Mouse (Mus musculus): ENCODE data around the gene Ppfibp2. TPM values are rescaled to one million over a fixed set of nuclear protein-coding genes. Genes with fewer than 3 reads are reported as not detected.

The Ppfibp2 gene
- polyA plus RNA-seq, 1 experiment from 2014 or later, result 2.4 TPM

- Histone ChIP-seq H3K27me3 (no peaks in the 10 kb centered on the region), H3K36me3 (no peaks in the 10 kb centered on the region), H3K4me3 (no peak overlapping the region), H3K4me1 (replicated peaks) (no peaks in the 10 kb centered on the region), H3K4me2 (no peak overlapping the region), H3K27ac (replicated peaks) (no peak overlapping the region), H3K9ac (no peak overlapping the region), H3K9me3 (peaks cover 9% of the 10 kb centered on the region; the same call in 1 of the 2 replicates)
- WGBS, result 93% methylated on average over 4 of the region's 4 CpGs
- ATAC-seq (ENCODE audit: low read depth), result no peak
Measured at GRCm38 (mm10) chr7:107722536-107722935, 127.5 kb downstream of the Ppfibp2 start.

GRCm38 (mm10) chr7:107727538-107727937 lies 132.5 kb downstream of the Ppfibp2 start:
- Histone ChIP-seq H3K9ac (no peak overlapping the region), H3K27me3 (no peaks in the 10 kb centered on the region), H3K4me1 (replicated peaks) (no peaks in the 10 kb centered on the region), H3K27ac (replicated peaks) (no peak overlapping the region), H3K4me2 (no peak overlapping the region), H3K9me3 (peaks cover 9% of the 10 kb centered on the region; the same call in 1 of the 2 replicates), H3K4me3 (no peak overlapping the region), H3K36me3 (no peaks in the 10 kb centered on the region)
- WGBS, result 71% methylated on average over 3 of the region's 3 CpGs
- no peak for ATAC-seq (ENCODE audit: low read depth)

- ATAC-seq (ENCODE audit: low read depth), result no peak
- no peaks in the 10 kb centered on the region for H3K27me3 ChIP-seq
- WGBS, result 88% methylated on average over 10 of the region's 10 CpGs
Measured at GRCm38 (mm10) chr7:107730587-107730986, 135.6 kb downstream of the Ppfibp2 start.

GRCm38 (mm10) chr7:107733162-107733561 lies 138.2 kb downstream of the Ppfibp2 start:
- H3K4me3 ChIP-seq, result no peak overlapping the region
- 60% methylated on average over 2 of the region's 2 CpGs for WGBS
- H3K27me3 ChIP-seq, result no peaks in the 10 kb centered on the region

More at GRCm38 (mm10) chr7:107730587-107730986, 135.6 kb downstream of the Ppfibp2 start:
- no peak overlapping the region for H3K4me2 ChIP-seq
- no peak overlapping the region for H3K4me3 ChIP-seq
- no peaks in the 10 kb centered on the region for H3K4me1 ChIP-seq (replicated peaks)
- H3K9ac ChIP-seq, result no peak overlapping the region
- H3K9me3 ChIP-seq, result peaks cover 6% of the 10 kb centered on the region; the same call in 1 of the 2 replicates
- no peaks in the 10 kb centered on the region for H3K36me3 ChIP-seq
- no peak overlapping the region for H3K27ac ChIP-seq (replicated peaks)

GRCm38 (mm10) chr7:107738726-107739125 lies 143.7 kb downstream of the Ppfibp2 start:
- WGBS, result 49% methylated on average over 2 of the region's 2 CpGs
- H3K9ac ChIP-seq, result no peak overlapping the region
- ATAC-seq (ENCODE audit: low read depth), result no peak

More at GRCm38 (mm10) chr7:107733162-107733561, 138.2 kb downstream of the Ppfibp2 start:
- no peak overlapping the region for H3K27ac ChIP-seq (replicated peaks)
- H3K36me3 ChIP-seq, result no peaks in the 10 kb centered on the region
- no peak overlapping the region for H3K9ac ChIP-seq
- H3K4me2 ChIP-seq, result no peak overlapping the region
- no peaks in the 10 kb centered on the region for H3K9me3 ChIP-seq
- no peaks in the 10 kb centered on the region for H3K4me1 ChIP-seq (replicated peaks)
- ATAC-seq (ENCODE audit: low read depth), result no peak

GRCm38 (mm10) chr7:107742963-107743465 lies 148.0 kb downstream of the Ppfibp2 start:
- Histone ChIP-seq H3K9me3 (no peaks in the 10 kb centered on the region), H3K36me3 (no peaks in the 10 kb centered on the region), H3K9ac (no peak overlapping the region), H3K4me3 (no peak overlapping the region), H3K27ac (replicated peaks) (no peak overlapping the region), H3K4me2 (no peak overlapping the region), H3K27me3 (no peaks in the 10 kb centered on the region), H3K4me1 (replicated peaks) (no peaks in the 10 kb centered on the region)
- WGBS, result 86% methylated on average over 10 of the region's 10 CpGs
- ATAC-seq (ENCODE audit: low read depth), result no peak

More at GRCm38 (mm10) chr7:107738726-107739125, 143.7 kb downstream of the Ppfibp2 start:
- Histone ChIP-seq H3K9me3 (no peaks in the 10 kb centered on the region), H3K4me2 (no peak overlapping the region), H3K36me3 (no peaks in the 10 kb centered on the region), H3K4me3 (no peak overlapping the region), H3K27ac (replicated peaks) (no peak overlapping the region), H3K27me3 (no peaks in the 10 kb centered on the region), H3K4me1 (replicated peaks) (no peaks in the 10 kb centered on the region)

- no peak overlapping the region for H3K4me3 ChIP-seq
- no peak overlapping the region for H3K9ac ChIP-seq
- no peak overlapping the region for H3K27ac ChIP-seq (replicated peaks)
- WGBS, result 88% methylated on average over 4 of the region's 4 CpGs
- ATAC-seq (ENCODE audit: low read depth), result no peak
- H3K36me3 ChIP-seq, result no peaks in the 10 kb centered on the region
- H3K9me3 ChIP-seq, result no peaks in the 10 kb centered on the region
- H3K4me1 ChIP-seq (replicated peaks), result no peaks in the 10 kb centered on the region
- H3K27me3 ChIP-seq, result no peaks in the 10 kb centered on the region
- no peak overlapping the region for H3K4me2 ChIP-seq
Measured at GRCm38 (mm10) chr7:107744454-107744853, 149.4 kb downstream of the Ppfibp2 start.

GRCm38 (mm10) chr7:107745111-107745510 lies 150.1 kb downstream of the Ppfibp2 start:
- H3K9me3 ChIP-seq, result no peaks in the 10 kb centered on the region
- no peak overlapping the region for H3K4me3 ChIP-seq
- no peak overlapping the region for H3K9ac ChIP-seq
- no peak overlapping the region for H3K27ac ChIP-seq (replicated peaks)
- no peaks in the 10 kb centered on the region for H3K4me1 ChIP-seq (replicated peaks)
- H3K36me3 ChIP-seq, result no peaks in the 10 kb centered on the region
- H3K4me2 ChIP-seq, result no peak overlapping the region
- ATAC-seq (ENCODE audit: low read depth), result no peak
- WGBS, result 75% methylated on average over 2 of the region's 2 CpGs
- no peaks in the 10 kb centered on the region for H3K27me3 ChIP-seq

GRCm38 (mm10) chr7:107746036-107746435 lies 151.0 kb downstream of the Ppfibp2 start:
- H3K4me3 ChIP-seq, result no peak overlapping the region
- H3K9ac ChIP-seq, result no peak overlapping the region
- 91% methylated on average over 8 of the region's 8 CpGs for WGBS
- H3K36me3 ChIP-seq, result no peaks in the 10 kb centered on the region
- no peak overlapping the region for H3K27ac ChIP-seq (replicated peaks)
- ATAC-seq (ENCODE audit: low read depth), result no peak
- H3K4me1 ChIP-seq (replicated peaks), result no peaks in the 10 kb centered on the region
- H3K4me2 ChIP-seq, result no peak overlapping the region
- H3K9me3 ChIP-seq, result no peaks in the 10 kb centered on the region
- no peaks in the 10 kb centered on the region for H3K27me3 ChIP-seq

GRCm38 (mm10) chr7:107747476-107747875 lies 152.5 kb downstream of the Ppfibp2 start:
- no peak overlapping the region for H3K4me3 ChIP-seq
- H3K27ac ChIP-seq (replicated peaks), result no peak overlapping the region
- H3K27me3 ChIP-seq, result no peaks in the 10 kb centered on the region
- no peaks in the 10 kb centered on the region for H3K36me3 ChIP-seq
- H3K9ac ChIP-seq, result no peak overlapping the region
- no peak; the same call in 1 of the 2 replicates for ATAC-seq (ENCODE audit: low read depth)
- no peak overlapping the region for H3K4me2 ChIP-seq
- H3K4me1 ChIP-seq (replicated peaks), result no peaks in the 10 kb centered on the region
- H3K9me3 ChIP-seq, result no peaks in the 10 kb centered on the region
- 89% methylated on average over 9 of the region's 9 CpGs for WGBS

GRCm38 (mm10) chr7:107747954-107748353 lies 152.9 kb downstream of the Ppfibp2 start:
- H3K4me2 ChIP-seq, result no peak overlapping the region
- no peak overlapping the region for H3K4me3 ChIP-seq
- no peak for ATAC-seq (ENCODE audit: low read depth)
- 22% methylated on average over 2 of the region's 2 CpGs for WGBS
- no peaks in the 10 kb centered on the region for H3K36me3 ChIP-seq
- no peak overlapping the region for H3K27ac ChIP-seq (replicated peaks)
- H3K4me1 ChIP-seq (replicated peaks), result no peaks in the 10 kb centered on the region
- H3K9ac ChIP-seq, result no peak overlapping the region
- no peaks in the 10 kb centered on the region for H3K9me3 ChIP-seq
- no peaks in the 10 kb centered on the region for H3K27me3 ChIP-seq

- H3K36me3 ChIP-seq, result no peaks in the 10 kb centered on the region
- H3K9me3 ChIP-seq, result no peaks in the 10 kb centered on the region
- 2% methylated on average over 3 of the region's 3 CpGs for WGBS
- H3K4me2 ChIP-seq, result no peak overlapping the region
- H3K9ac ChIP-seq, result no peak overlapping the region
- peak; percentile 40; the same call in 1 of the 2 replicates for ATAC-seq (ENCODE audit: low read depth)
- no peaks in the 10 kb centered on the region for H3K27me3 ChIP-seq
- no peak overlapping the region for H3K27ac ChIP-seq (replicated peaks)
- no peak overlapping the region for H3K4me3 ChIP-seq
- H3K4me1 ChIP-seq (replicated peaks), result no peaks in the 10 kb centered on the region
Measured at GRCm38 (mm10) chr7:107749270-107749669, 154.3 kb downstream of the Ppfibp2 start.

GRCm38 (mm10) chr7:107749721-107750120 lies 154.7 kb downstream of the Ppfibp2 start:
- H3K36me3 ChIP-seq, result no peaks in the 10 kb centered on the region
- H3K4me1 ChIP-seq (replicated peaks), result no peaks in the 10 kb centered on the region
- H3K9ac ChIP-seq, result no peak overlapping the region
- WGBS, result 95% methylated on average over 4 of the region's 4 CpGs
- no peak overlapping the region for H3K4me2 ChIP-seq
- H3K27ac ChIP-seq (replicated peaks), result no peak overlapping the region
- H3K27me3 ChIP-seq, result no peaks in the 10 kb centered on the region
- H3K9me3 ChIP-seq, result no peaks in the 10 kb centered on the region
- no peak overlapping the region for H3K4me3 ChIP-seq
- ATAC-seq (ENCODE audit: low read depth), result no peak

Measured in neural tube, embryonic 13.5 days (tissue).